Mouse (Mus musculus) adrenal gland, adult 2 months (tissue): Measurements from ENCODE around the gene Eps8. TPM values are rescaled to one million over a fixed set of nuclear protein-coding genes. Genes with fewer than 3 reads are reported as not detected.

Experiments used
- DNase-seq: peaks from one replicate; pipeline ENCODE4 v3.0.0; 2021
- polyA plus RNA-seq: library from polyadenylated mRNA; depleted of rRNA; stranded (reverse); fragments of >200 nt; gene quantifications from 2 replicates; pipeline ENCODE4 v1.2.3, GENCODE M21; 2012
- total RNA-seq, 2 experiments: library from RNA; stranded (reverse); gene quantifications; 2 replicates each; pipeline ENCODE4 v1.2.3; 2021

Gene Eps8
- total and polyA plus RNA-seq, 3 experiments: 18.8 to 51.5 (median 22.1) TPM

DNA sequence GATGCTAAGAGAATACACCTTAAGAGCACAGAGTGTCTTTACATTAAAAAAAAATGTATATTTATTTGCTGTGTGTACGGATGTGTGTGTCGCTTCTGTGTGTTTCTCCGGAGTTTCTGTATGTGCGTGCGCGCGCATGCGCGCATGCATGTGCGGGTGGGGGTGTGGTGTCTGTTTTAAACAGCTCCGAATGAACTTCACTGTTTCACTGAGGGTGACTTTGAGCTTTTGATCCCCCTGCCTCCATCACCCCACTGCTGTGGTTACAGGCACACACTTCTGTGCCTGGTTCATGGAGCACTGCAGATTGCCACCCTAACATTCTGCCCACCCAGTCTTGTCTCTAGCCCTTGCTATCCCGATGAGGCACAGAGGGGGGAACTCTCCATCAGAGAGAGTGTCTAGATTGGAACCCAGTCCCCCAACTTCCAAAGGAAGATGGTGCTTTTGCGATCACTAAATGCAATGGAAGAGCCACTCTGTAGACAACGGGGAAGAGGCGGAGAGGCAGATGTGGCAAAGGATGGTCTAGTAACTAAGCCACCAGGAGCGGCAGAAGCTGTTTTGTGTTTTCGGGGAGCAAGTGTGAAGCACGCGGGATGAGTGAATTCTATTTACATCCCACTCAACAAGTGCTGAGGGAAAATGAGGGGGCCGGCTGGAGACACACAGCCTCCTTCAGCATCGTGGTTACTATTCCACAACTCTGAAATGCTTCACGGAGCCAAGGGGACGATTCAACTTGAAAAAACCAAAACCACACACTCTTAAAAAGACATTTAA lies 7.1 kb upstream of the Eps8 start:
- DNase-seq: no peak

DNA sequence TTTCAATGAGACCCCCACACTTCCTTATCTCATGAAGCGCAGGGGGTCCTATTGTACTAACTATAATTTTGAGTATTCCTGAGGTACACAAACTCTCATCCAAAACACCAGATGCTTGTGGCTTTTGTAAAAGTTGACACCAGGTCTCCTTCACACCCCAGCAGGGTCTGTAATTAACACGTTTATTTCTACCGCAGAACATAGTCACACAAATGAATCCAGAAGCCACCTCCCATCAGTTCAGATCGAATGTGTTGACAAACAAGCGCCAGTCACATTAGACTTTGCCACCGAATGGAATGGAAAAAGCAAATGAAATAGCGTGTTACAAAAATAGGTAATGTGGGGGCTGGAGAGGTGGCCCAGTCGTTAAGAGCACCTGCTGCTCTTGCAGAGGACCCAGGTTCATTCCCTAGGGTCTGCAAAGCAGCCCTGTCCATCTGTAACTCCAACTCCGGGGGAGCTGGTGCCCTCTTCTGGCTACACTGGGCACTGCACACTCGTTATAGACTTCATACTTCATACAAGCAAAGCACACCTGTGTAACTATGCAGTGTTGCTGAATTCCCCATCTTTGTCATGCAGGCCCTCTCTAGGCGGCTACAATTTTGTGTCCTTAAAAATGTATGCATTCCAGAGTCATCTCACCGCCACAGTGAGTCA lies 3.9 kb upstream of the Eps8 start:
- no peak for DNase-seq

- DNase-seq: no peak
These were observed 2.5 kb upstream of the Eps8 start for GRCm38 (mm10) chr6:137657203-137657602.

GRCm38 (mm10) chr6:137649528-137649927 lies 5.1 kb downstream of the Eps8 start:
- no peak for DNase-seq

DNA sequence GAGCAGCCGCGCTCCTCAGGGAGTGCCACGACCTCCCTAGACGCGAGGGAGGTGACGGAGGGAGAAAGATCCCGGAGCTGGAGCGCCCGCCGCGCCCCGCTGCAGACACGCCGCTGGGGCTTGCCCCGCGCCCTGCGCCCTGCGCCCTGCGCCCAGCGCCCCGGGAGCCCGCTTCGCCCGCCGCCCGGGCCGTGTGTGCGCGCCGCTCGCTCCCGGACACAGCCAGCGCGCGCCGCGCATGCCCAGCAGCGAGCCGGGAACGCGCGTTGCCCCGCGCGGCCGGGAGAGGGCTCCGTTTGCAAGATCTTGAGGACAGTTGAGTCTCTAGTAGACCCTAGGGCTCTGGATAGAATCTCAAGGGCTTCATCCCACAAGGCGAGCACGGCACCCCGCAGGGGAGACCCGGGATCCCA lies 5.6 kb downstream of the Eps8 start:
- DNase-seq: peak; percentile 92

GRCm38 (mm10) chr6:137648110-137649067 lies 6.3 kb downstream of the Eps8 start:
- DNase-seq: peak; percentile 30

GRCm38 (mm10) chr6:137647646-137648045 lies 7.0 kb downstream of the Eps8 start:
- DNase-seq: peak; percentile 35

DNA sequence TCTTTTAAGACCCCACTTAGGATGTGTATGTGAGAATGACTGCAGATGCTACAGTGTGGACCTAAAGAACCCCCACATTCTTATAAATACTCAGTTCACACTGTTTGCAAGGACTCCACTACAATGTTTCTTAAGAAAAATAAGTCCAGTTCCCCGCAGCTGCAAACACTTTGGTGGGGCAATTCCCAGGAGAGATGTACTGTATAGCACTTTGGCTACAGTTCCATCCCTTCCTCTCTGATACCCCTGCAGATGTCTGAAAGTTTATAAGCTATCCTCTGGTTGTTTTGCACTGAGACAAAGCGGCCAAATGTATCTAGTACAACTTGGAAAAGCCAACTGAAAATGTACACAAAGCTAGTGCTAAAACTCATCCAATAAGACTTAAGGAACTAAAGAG lies 8.0 kb downstream of the Eps8 start:
- DNase-seq: no peak

- DNase-seq: no peak
These were observed 9.8 kb downstream of the Eps8 start for GRCm38 (mm10) chr6:137644893-137645292.

DNA sequence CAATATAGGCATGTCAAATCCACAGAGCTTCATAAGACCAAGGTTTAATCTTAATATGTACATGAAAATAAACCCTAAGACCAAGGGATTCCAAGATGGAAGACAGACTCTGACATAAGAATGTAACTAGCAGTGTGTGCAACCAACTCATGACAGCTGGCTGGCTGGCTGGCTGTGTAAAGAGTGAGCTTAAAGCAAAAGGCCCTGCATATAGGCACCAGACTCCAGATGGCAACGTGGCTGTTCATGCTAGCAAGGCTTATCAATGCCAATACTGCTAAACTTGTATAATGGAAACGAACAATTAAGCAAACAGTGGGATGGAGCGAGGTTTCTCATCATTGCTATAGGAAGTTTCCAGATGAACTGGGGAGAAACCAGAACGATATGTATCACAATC lies 10.9 kb downstream of the Eps8 start:
- DNase-seq: no peak

GRCm38 (mm10) chr6:137641642-137642041 lies 13.0 kb downstream of the Eps8 start:
- no peak for DNase-seq

DNA sequence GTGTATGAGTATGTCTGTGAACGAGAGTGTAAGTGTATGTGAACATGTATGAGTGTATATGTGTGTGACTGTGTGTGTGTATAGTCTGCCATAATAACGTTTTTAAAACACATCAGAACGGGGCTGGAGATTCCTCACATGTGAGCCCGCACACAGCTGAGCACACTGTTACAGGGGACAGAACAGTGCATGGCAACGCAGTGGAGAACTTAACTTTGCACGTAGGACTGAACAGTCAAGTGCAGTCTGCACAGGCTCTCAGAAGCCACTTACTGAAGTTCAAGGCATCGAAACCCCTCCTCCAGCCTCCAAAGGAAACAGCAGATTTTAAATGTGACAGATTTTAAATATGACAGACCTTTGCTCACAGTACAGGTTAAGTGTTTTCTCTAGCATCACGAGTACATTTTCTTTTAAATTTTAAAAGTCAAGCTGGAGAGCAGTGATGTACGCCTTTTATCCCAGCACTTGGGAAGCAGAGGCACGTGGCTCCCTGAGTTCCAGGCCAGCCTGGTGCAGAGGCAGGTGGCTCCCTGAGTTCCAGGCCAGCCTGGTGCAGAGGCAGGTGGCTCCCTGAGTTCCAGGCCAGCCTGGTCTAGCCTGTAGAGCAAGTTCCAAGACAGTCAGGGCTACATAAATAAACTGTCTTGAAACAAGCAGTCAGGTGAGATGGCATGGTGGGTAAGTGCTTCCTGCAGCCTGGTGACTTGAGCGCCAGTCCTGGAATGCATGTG lies 15.7 kb downstream of the Eps8 start:
- no peak for DNase-seq

DNA sequence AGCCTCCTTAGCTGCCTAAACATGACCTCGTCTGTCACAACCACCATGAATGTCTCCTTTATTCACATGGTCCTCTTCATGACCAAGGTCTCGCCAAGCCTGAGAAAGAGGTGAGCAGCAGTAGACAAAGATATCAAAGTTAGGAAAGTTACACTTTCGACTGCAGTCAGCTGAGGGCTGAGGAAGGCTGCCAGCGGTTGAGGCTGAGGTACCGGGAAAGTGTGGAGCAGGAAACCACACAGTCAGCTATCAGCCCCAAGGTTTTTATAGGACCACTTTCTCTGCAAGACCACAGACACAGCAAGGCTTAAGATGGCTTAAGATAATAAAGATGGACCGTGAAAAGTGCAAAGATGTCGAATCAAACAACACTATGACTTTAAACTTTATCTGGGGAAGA lies 17.2 kb downstream of the Eps8 start:
- no peak for DNase-seq

GRCm38 (mm10) chr6:137636131-137636530 lies 18.5 kb downstream of the Eps8 start:
- DNase-seq: peak; percentile 68

- no peak for DNase-seq
These were observed 21.1 kb downstream of the Eps8 start for GRCm38 (mm10) chr6:137633626-137634025.

GRCm38 (mm10) chr6:137633121-137633520 lies 21.6 kb downstream of the Eps8 start:
- DNase-seq: no peak

GRCm38 (mm10) chr6:137630387-137630786 lies 24.3 kb downstream of the Eps8 start:
- DNase-seq: no peak

DNA sequence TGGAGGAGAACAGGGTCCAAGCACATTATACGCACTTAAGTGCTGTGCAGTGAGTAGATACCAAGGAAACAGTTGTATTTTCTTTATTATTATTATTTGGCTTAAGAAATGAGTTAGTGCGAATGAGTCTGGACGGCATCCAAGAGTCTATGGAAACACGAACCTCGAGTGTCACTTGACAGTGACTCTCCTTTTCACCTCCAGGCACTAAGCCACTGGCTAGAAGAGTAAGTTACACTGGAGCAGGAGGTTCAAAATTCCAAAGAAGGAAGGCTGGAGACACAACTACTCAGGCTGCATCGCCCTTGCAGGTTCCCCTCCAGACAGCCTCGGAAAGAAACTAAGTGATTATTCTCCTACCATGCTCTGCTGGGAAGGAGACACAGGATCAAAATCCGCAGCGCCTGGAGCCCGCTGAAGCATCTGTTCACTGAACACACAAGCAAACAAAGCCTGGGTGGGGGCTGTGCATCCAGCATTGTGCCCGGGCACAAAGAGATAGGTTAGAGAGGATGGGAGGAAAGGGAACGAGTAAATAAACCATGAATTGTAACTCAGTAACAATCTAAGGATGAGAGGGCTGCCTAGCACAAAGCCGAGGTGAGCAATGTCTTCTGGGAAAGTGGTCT lies 25.0 kb downstream of the Eps8 start:
- DNase-seq: no peak

- DNase-seq: no peak
These were observed 26.0 kb downstream of the Eps8 start for GRCm38 (mm10) chr6:137628715-137629114.

GRCm38 (mm10) chr6:137621021-137621420 lies 33.7 kb downstream of the Eps8 start:
- no peak for DNase-seq

DNA sequence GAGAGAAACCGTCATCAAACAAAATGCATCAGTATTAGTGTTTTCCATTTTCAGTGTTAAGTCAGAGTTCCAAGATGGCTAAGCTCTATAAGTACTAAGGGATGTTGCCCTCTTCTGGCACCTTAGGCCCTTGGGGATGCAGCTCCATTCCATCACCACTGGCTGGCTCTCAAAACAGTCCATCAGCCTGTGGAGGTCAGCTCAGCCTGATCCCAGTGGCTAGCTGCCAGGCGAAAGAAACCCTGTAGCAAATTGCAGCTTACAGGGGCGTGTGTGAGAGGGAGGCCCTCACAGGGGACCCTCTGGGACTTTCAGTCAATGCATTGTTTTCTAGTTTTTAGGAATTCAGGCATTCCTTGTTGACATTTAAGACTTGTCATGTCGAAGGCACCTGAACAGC lies 40.8 kb downstream of the Eps8 start:
- peak; percentile 56 for DNase-seq
